Mouse (Mus musculus): ENCODE measurements around the gene Myct1.

- TF ChIP-seq POLR2A (IDR thresholded peaks at IDR 0.05; ENCODE audit: low read depth, low read length): no peak
- no peak for TF ChIP-seq UBTF (IDR thresholded peaks at IDR 0.05; ENCODE audit: low read depth, low read length)
- no peak for TF ChIP-seq MEF2A (IDR thresholded peaks at IDR 0.05; ENCODE audit: borderline replicate concordance, low read depth, low read length)
- TF ChIP-seq KAT2A (IDR thresholded peaks at IDR 0.05; ENCODE audit: insufficient replicate concordance, low read length): no peak
- TF ChIP-seq USF2 (conservative IDR thresholded peaks at IDR 0.05; ENCODE audit: low read depth, low read length): no peak
- TF ChIP-seq CHD2 (IDR thresholded peaks at IDR 0.05; ENCODE audit: low read length): no peak
- no peak for TF ChIP-seq MAFK (IDR thresholded peaks at IDR 0.05; ENCODE audit: insufficient replicate concordance, low read length)
- no peak for TF ChIP-seq EP300 (IDR thresholded peaks at IDR 0.05; ENCODE audit: low read length)
- no peak for TF ChIP-seq MAX (IDR thresholded peaks at IDR 0.05; ENCODE audit: low read length)
- TF ChIP-seq JUN (IDR thresholded peaks at IDR 0.05; ENCODE audit: insufficient read depth, low read depth, low read length): no peak
- no peak for TF ChIP-seq IRF4 (IDR thresholded peaks at IDR 0.05; ENCODE audit: low read depth, low read length)
- TF ChIP-seq CTCF (conservative IDR thresholded peaks at IDR 0.05 in 1 of 2, IDR thresholded peaks at IDR 0.05 in 1 of 2; ENCODE audit: low read depth in 2 of 2, low read length in 2 of 2): no peak
- TF ChIP-seq JUND (conservative IDR thresholded peaks at IDR 0.05; ENCODE audit: low read depth, low read length): no peak
Observed at GRCm38 (mm10) chr10:5593464-5593863, at the start of gene Myct1.

Measured in CH12.LX (cell line).